Mouse (Mus musculus) thymus, postnatal 0 days (tissue): ENCODE results near the gene Cpeb4. TPM values are rescaled to one million over a fixed set of nuclear protein-coding genes. Genes with fewer than 3 reads are reported as not detected.
"Not testable (repeated sequence)": the region's sequence is repeated elsewhere in the genome, so short reads cannot be mapped to it uniquely, and the experiment has no call there.

Experiments
- DNase-seq: peaks from one replicate; pipeline ENCODE4 v3.0.0-alpha.2; 2015; ENCODE audit warnings: low spot score
- polyA plus RNA-seq: library from polyadenylated mRNA; unstranded; fragments of >200 nt; fragmentation: Nextera tagmentation; extraction: Ambion mirVana; gene quantifications from 2 replicates; pipeline ENCODE4 v1.2.1, GENCODE M21; 2015

Gene Cpeb4
- polyA plus RNA-seq, 1 experiment from 2014 or later, result 4.9 TPM

DNA sequence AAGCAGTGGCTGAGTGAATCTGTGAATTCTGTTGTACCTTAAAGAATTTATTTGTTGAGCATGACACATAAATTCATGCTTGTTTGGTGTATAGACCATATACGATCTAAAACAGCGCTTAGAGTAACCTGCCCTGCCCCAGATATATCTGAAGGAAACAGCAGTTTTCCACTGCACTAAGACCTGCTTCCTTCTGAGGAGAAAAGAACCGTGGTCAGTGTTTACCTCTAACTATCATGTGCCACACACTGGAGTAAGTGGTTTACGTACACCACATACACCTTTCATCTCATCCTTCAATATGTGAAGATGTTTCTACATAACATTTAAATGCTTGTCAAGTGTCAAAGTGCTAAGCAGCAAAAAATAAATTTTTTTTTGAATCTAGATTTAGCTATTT, 102.1 kb downstream of the Cpeb4 start:
- DNase-seq, result no peak

DNA sequence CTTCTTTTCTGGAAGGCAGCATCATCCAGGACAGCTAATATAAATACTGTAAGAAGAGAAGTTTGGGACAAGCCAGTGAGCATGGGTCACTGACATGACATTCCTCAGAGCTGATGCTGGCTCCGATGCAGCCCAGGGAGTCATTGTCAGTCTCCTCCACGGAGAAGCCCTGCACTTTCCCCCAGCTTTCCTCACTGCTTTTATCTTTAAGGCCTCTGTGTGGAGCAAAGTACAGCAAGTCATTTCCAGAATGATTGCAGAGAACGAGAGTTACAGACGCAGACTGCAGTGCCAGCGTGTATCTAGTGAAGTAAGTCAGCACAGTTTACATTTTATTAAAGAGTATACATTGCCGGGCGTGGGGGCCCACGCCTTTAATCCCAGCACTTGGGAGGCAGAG, 102.8 kb downstream of the Cpeb4 start:
- DNase-seq, result no peak

DNA sequence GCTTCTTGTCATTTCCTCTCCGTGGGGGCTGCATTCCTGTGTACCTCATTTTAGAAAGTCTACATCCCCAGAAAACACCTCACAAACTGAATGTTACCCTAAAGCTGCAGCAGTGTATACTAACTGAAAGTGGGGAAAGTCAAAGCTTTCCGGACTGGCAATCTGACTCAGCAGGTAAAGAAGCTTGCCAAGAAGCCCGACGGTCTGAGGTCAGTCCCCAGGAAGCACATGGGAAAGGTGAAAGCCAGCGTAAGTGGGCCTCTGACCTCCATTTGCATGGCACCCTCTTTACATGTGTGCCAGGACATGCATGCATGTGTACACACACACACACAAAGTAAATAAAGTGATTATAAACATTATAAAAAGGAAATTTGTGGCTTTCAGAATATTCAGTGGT, 103.7 kb downstream of the Cpeb4 start:
- no peak for DNase-seq

DNA sequence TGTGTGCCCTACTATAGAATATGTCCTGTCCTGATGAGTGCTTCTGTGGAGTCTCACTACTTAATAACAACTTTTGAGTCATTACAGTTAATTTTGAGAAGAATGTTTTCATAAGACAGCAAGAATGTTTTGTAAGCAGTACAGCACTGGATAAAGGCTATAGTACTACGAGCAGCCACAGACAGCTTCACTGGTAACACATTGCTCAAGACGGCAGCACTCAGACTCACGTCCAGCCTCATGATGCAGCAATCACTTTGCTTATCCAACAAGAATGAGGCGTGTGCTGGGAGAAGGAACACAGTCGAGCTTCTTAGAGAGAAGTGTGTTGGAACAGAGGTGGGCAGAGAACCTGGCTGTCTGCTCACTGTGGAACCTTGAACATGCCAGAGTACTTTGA, 104.1 kb downstream of the Cpeb4 start:
- DNase-seq, result no peak

DNA sequence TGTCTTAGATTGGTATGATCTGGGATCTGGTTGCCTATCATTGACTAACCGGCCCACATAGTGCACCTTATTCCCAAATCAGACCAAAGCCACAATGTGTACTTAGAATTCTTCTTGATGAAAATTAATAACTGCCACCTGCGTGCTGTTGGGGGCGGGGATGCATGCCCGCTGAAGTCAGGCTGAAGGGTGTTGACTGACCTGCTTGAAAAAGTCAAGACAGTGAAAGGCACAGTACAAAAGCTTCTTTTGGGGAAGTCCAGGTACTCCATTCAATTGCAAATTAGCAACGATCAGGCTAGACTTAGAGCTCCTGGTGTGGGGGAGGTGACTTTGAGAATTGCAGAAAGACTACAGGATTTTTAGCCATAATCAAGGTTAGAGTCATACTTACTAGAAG, 108.1 kb downstream of the Cpeb4 start:
- DNase-seq, result not testable (repeated sequence)

DNA sequence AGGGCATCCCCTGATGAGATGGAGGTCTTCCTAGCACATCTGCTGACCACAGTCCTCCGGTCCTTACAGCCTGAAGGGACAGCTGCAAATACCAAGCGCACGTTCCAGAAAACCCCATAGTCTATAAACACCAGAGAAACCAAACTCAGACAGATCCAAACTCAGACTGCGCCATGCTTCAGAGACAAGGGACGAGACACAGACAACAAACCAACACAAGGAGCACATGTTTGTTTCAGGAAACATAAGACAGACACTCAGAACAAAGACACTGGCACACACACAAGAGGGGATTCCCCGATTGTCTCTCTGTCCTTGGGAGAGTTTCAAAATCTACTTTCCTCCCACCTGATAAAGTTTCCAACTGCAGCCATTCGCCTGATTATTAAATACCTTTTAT, 109.8 kb downstream of the Cpeb4 start:
- no peak for DNase-seq

DNA sequence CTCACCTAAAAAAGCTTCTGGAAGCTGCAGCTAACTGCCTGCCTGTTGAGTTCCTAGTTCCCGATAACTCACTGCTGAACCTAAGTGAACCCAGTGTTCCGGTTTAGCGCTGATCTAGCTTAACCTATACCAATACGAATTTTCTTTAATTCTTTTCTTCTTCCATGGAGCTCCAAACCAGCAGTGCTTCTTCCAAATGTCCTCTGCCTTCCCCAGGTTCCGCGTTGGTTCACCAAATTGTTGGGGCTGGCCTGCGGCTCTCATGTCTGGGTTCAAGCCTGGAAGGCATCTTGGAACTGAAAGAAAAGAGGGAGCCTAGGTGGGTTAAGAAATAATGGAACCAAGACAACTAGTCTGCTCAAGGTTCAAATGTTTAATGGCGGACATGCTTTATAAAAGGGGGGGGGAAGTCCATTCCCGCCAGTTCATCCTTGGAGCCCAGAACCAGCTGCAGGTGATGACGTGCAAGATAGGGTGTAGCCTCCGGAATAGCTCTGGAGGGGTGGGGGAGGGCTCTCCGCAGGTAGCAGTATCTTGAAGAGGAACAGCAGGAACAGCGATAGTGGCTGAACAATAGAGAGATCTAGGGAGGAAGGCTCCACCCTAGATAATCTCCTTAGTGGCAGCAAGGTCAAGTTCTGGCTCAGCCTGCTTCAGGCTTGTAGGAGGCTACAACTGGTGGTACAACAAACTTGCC, 110.4 kb downstream of the Cpeb4 start:
- not testable (repeated sequence) for DNase-seq

DNA sequence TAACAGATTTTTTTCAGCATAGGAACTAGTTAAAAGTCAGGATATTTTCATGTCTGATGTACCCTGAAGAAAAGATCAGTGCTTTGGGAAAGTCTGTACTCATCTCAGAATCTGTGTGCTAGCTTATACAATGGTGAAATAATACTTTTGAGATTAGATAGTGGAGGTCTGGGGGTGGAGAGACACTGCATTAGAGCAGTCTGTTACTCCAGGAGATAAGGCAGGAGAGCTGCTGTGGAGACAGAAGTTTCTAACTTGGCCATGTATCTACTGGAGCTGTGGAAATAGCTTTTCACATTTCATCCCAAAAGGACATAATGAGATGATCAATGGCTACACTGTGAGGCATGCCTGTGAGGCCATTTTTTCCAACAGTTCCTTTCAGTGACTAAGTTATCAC, 111.2 kb downstream of the Cpeb4 start:
- DNase-seq, result no peak

DNA sequence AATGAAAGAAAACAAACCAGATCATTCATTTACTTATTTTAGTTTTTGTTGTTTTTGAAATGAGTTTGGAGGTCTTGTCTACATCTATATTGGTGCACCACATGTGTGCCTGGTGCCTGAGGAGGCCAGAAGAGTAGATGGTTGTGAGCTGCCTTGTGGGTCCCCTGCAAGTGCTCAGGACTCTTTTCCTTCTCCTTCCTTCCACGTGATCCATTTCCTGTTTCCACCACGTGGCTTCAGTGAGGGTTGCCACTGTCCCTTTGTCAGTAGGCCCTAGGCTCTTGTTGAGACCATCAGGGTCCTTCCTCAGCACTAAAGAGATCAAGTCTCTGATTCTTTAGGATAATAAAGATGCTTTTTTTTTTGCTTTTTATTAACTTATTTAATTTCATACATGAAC, 112.8 kb downstream of the Cpeb4 start:
- no peak for DNase-seq

Other genes starting within 250 kb of the Cpeb4 start
- 36.8 and 39.5 TPM in 2 replicates for gene Bod1, start 200.3 kb upstream of the Cpeb4 start, polyA plus RNA-seq
- gene 4930524B15Rik, start 93.4 kb downstream of the Cpeb4 start, polyA plus RNA-seq, result 0.09 TPM in 1 of 2 replicates, not detected in the other
- 129 and 138 TPM in 2 replicates for gene Nsg2, start 128.3 kb downstream of the Cpeb4 start, polyA plus RNA-seq